Mouse (Mus musculus) naive thymus-derived CD4-positive, alpha-beta T cell, adult 5 months (primary cell): ENCODE data around the gene Otx1. TPM values are rescaled to one million over a fixed set of nuclear protein-coding genes. Genes with fewer than 3 reads are reported as not detected.

Experiments
- polyA plus RNA-seq: library from polyadenylated mRNA; unstranded; fragments of 100-300 nt; shearing (Covaris generic); gene quantifications from one replicate; pipeline ENCODE4 v1.2.1, GENCODE M21; 2017

Otx1 gene
- polyA plus RNA-seq = not detected

DNA sequence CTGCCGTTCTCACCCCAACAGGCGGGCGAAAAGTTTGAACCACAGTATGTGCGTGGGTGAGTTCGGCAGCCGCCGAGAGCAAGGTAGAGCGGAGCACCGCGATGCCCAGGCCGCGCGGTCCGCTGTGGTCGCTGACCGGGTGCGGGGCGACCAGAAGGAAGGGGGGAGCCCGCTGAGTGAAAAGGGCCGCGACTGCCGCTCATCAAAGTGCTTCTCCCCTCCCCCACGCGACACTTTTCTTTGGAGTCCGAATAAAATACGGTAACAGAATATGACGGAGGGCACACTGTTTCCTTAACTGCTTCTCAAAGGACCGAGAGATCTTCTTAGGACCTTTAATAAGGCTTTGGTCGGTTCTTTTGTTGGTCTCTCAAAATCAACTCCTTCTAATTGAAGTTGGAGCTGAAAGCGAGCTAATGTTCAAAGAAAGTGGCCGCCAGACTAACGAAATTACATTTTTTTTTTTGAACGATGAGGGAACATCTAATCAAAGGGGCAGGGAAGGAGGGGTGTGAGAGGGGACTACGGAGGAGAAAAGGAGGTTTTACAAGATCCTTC is at the start of gene Otx1:
TSS of gene Otx1 (minus strand) at position 115 of the 558 bp plus-strand sequence.

